Mouse (Mus musculus) small intestine, adult 2 months (tissue): ENCODE results near the gene Ank.

Experiments
- CTCF ChIP-seq: fragments of 200-500 bp; IDR thresholded peaks from 2 replicates; pipeline ENCODE4 v1.5.1; 2012; ENCODE audit warnings: low read depth, mild to moderate bottlenecking, control low read depth, inconsistent platforms, low read length, moderate library complexity, mixed read lengths; ENCODE audit not compliant: insufficient replicate concordance, insufficient read length; ENCODE audit errors: extremely low read depth
- POLR2A ChIP-seq: fragments of 200-500 bp; IDR thresholded peaks from 2 replicates; pipeline ENCODE4 v1.6.1; 2012; ENCODE audit warnings: low read depth, mild to moderate bottlenecking, control low read depth, inconsistent platforms, low read length, moderate library complexity

- TF ChIP-seq CTCF (no peak), POLR2A (no peak)
These were observed 130.1 kb downstream of the Ank start for GRCm38 (mm10) chr15:27596463-27597140.
